Mouse (Mus musculus): ENCODE results near the gene Ostm1. TPM values are rescaled to one million over a fixed set of nuclear protein-coding genes. Genes with fewer than 3 reads are reported as not detected.
A peak's percentile ranks its signal among the peaks of the same experiment; 100 is the strongest.

Gene Ostm1
- total RNA-seq (2021): 10 to 100 TPM; 18.0 to 18.2 TPM
- long read RNA-seq, experiment 1, transcript Ostm1-201 (6 exons, 3,006 nt): major isoform, 37 of 40 reads
- long read RNA-seq, experiment 1, partial matches to known transcripts: 1 of 40 reads
- long read RNA-seq, experiment 1, other reads (novel, unspliced or antisense): 2 of 40 reads
- long read RNA-seq, experiment 2, transcript Ostm1-201 (6 exons, 3,006 nt): major isoform, 44 of 46 reads
- long read RNA-seq, experiment 2, partial matches to known transcripts: 0 of 46 reads
- long read RNA-seq, experiment 2, other reads (novel, unspliced or antisense): 2 of 46 reads

- intact Hi-C loops (cut with DNase I): loop anchor here (5.0 kb wide), 1 partner anchor 49 kb away; no protein-coding TSS in a partner anchor
- DNase-seq: no peak
Observed at GRCm38 (mm10) chr10:42583157-42583872, at the start of gene Ostm1, which contains the start of gene Nr2e1. Ostm1 (plus strand) TSS chr10:42583822. Nr2e1 (minus strand) TSS chr10:42583632.

DNA sequence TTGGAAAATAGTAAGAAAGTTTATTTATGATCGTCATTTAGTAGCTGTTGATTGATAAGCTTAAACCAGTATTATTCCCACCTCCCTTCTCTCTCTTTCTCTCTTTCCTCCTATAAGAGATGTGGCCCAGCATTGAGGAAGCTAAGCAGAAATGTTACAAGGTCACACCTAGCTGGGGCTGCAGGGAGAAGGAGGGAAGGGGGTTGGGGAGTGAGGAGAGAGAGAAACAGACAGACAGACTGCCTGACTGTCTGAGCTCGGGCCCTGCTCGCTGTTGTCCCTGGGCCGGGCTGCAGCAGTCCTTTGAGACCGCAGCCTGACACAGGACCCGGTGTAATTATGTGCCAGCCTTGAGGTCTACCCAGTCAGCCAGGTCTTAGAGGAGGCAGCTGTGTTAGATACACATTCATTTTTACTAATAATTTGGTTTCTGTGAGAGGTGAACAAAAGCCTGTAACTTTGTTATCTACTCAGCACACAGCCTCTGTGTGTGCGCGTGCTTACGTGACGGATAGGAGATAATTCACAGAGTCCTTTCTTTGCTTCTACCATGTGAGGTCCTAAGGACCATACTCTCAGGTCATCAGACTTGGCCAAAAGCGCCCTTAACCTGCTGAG lies 49.7 kb upstream of the Ostm1 start:
- DNase-seq: no peak
- intact Hi-C loops (cut with DNase I): no loop called here

- intact Hi-C loops (cut with DNase I): no loop called here
Observed at GRCm38 (mm10) chr10:42537571-42538316, 45.9 kb upstream of the Ostm1 start.

GRCm38 (mm10) chr10:42545707-42546503 lies 37.7 kb upstream of the Ostm1 start:
- intact Hi-C loops (cut with DNase I): no loop called here
- no peak for DNase-seq

More at GRCm38 (mm10) chr10:42537571-42538316, 45.9 kb upstream of the Ostm1 start:
- DNase-seq: no peak

- DNase-seq: no peak
- intact Hi-C loops (cut with DNase I): no loop called here
Observed at GRCm38 (mm10) chr10:42546507-42546906, 37.1 kb upstream of the Ostm1 start.

DNA sequence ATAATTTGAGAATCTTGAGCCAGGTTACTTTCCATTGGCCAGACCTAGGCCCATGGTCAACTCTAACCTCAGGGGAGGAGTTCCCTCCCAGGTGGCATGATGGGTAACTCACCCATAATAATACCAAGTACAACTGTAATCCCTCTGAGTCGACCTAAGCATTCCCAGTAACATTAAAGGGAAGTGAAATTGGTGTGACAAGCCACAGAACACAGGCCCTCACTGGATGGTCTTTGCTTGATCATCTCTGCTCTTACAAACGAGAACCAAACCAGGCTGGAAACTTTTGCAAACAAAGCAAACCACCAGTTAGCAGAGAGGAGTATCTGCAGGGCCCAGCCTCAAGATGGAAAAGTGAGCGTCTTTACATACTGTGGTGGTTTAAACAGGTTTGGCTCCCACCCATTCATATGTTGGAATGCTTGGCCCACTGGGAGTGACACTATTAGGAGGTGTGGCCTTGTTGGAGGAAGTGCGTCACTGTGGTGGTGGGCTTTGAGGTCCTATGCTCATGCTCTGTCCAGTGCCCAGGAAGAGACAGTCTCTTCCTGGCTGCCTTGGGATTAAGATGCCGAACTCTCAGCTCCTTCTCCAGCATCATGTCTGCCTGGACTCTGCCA lies 23.9 kb upstream of the Ostm1 start:
- no peak for DNase-seq
- intact Hi-C loops (cut with DNase I): no loop called here

- intact Hi-C loops (cut with DNase I): no loop called here
Observed at GRCm38 (mm10) chr10:42562272-42562671, 21.4 kb upstream of the Ostm1 start.

DNA sequence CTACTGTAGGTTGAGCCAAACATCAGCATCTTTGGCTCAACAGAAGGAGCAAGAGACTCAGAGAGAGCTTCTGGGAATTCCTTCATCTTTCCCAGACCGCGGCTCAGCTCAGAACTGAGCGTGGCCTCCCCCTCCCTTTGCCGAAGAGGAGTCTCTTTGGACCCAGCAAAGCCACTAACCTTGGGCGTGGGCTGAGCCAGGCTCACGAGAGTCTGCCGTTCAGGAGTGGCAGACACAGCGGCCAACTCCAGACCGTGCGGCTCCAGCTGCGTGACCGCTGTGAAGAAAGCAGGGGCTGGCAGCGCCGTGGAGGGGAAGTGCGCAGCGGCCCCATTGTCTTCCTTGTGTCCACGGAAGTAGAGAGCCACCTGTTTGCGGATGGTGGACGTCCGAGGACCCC lies 11.1 kb upstream of the Ostm1 start:
- no peak for DNase-seq
- intact Hi-C loops (cut with DNase I): no loop called here

More at GRCm38 (mm10) chr10:42562272-42562671, 21.4 kb upstream of the Ostm1 start:
- DNase-seq: peak in 1 of 2 experiments; percentile 32

DNA sequence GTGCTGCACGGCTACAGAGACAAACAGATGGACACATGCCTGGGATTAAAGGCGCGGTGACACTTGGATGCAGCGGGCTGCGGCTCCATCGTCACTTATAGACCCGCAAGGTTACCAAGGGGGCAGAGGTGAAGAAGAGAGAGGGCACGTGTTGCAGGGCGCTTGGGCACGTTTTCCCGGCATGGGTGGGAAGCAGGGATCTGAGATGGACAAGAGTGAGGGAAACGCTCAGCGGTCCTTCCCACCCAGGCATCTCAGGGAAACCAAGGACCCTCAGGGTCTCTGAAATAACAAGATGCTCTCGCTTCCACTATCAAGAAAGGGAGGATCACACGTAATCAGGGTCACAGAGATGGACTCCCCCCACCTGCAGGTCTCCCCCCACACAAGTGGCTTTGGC lies 10.7 kb upstream of the Ostm1 start:
- intact Hi-C loops (cut with DNase I): no loop called here
- DNase-seq: no peak

DNA sequence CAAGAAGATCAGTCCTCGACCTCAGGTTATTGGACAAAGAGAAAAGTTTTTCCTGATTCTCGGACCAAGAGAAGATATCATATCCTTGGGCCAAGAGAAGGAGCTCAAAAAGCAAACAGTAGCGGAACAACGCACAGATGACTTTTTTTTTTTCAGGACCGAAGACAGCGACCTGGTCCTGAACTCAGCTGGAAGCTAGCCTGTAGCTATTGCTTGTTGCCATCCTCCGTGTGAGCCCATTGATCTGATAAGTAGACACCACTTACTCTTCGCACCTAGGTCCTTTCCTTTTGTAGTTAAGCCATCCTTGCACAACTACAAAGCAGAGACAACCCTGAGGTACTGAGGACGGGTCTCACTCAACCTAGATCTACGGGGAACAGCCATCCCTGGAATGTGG lies 9.0 kb upstream of the Ostm1 start:
- no peak for DNase-seq
- intact Hi-C loops (cut with DNase I): loop anchor here (5.0 kb wide), 1 partner anchor 62 kb away; no protein-coding TSS in a partner anchor

DNA sequence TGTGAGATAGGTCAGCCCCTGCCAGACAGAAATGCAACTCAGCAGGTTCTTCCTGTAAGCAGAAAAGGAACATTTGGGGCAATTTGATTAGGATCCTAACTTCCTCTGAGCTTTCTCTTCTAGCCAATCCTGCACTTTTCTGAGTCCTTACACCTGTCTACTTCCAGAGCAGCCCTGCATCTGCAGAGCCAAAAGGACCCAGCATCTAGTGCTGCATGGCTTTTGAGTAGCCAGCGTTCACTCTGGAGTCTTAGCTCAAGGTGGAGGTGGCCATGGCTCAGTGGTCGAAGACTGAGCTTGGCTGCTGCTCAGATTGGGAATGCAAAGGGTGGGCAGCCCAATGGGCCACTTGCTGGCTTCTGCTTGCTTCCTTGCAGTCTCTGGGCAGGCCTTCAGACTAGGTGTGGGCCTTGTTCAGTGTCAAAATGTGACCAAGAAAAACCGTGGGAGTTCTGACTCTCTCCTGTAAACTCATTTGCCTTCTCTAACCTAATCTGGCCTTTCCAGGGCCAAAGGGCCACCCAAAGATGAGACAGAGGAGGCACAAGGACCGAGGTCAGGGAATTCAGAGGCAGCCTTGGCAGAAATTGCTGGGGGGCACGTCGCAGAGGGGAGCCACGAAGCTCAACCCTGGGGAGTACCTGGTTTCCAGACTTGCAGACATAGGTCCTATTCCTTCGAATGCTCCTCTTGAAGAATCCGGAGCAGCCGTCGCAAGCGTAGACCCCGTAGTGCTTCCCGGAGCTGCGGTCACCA lies 5.9 kb upstream of the Ostm1 start:
- intact Hi-C loops (cut with DNase I): loop anchor here (5.0 kb wide), 1 partner anchor 65 kb away; no protein-coding TSS in a partner anchor
- no peak for DNase-seq

- intact Hi-C loops (cut with DNase I): loop anchor here (5.0 kb wide), 1 partner anchor 66 kb away; no protein-coding TSS in a partner anchor
- no peak for DNase-seq
Observed at GRCm38 (mm10) chr10:42578281-42578675, 5.3 kb upstream of the Ostm1 start.

- no peak for DNase-seq
- intact Hi-C loops (cut with DNase I): loop anchor here (5.0 kb wide), 1 partner anchor 67 kb away; no protein-coding TSS in a partner anchor
Observed at GRCm38 (mm10) chr10:42578698-42579474, 4.7 kb upstream of the Ostm1 start.

DNA sequence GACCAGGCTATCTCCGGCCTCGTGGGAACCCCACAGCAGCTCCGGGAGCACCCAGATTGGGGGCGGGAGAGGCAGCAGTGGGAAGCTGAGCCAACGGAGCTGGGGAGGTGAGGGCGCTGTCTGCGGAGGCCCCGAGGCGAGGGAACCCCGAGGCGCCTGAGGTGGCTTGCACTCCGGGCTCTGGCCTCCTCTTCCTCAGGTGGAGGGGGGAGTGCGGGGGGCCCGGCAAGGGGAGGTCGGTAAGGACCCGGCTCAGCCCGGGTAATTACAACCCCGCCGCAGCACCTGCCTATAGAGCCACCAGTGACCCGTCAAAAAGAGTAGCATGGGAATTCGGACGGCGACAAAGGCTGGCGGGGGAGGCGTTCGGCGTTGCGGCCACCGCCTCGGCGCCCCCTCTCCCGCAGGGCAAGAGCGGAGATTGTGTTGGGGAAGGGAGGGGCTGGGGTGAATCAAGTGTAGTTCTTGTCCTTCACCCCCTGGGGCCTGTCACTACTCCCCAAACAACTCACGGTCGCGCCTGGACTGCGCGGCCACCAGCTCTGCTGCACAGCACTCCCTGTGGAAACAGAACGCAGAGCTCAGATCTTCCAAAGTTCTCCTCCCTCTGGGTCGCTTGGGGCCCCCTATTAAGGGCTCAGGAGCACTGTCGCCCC lies 4.0 kb upstream of the Ostm1 start:
- intact Hi-C loops (cut with DNase I): loop anchor here (5.0 kb wide), 2 partner anchors 53 to 67 kb away; no protein-coding TSS in a partner anchor

DNA sequence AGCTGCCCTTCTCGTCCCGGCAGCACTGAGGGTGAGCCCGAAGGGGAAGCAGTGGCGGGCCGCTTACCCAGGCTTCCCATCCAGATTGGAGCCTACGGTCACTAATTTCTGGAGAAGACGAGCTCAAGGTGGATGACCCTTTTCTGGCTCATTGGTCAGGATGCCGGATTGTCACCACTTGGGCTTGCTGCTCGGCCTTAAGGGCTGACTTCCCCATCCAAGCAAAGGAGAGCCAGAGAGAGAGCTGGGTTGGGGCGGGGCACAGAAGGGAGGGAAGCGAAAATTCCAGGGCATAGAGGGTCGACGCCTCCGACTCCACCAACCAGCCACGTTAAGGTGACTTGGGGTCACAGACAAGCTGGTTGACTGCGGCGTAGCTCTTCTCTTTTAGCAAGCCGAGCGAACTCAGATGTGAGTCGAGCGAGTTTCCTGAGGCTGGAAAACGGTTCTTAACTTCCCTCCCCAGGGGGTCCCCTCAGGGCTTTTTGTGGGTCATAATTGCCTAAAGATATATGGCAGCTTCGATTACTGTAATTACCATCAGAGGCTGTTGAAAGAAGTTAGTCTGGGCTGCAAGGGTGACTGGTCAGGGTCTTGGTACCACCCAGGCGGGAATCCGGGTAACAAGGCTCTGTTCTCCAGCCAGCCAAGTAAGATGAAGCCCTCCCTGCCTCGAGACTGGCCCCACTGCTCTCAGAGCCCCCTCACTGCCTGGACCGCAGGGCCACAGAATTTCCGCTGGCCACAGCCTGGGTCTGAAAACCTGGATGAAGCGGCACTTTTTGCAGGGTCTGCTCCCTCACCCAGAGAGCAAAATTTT lies 3.3 kb upstream of the Ostm1 start:
- intact Hi-C loops (cut with DNase I): loop anchor here (5.0 kb wide), 1 partner anchor 52 kb away; no protein-coding TSS in a partner anchor
- DNase-seq: no peak

More for the DNA sequence above, 4.0 kb upstream of the Ostm1 start:
- DNase-seq: no peak

- no peak for DNase-seq
- intact Hi-C loops (cut with DNase I): loop anchor here (5.0 kb wide), 1 partner anchor 51 kb away; no protein-coding TSS in a partner anchor
Observed at GRCm38 (mm10) chr10:42580951-42581277, 2.7 kb upstream of the Ostm1 start.

Data from heart, postnatal 14 days (tissue).